Mouse (Mus musculus) thymus, postnatal 36 days (tissue): ENCODE measurements around the gene Erlin1.

Experiments
- DNase-seq, 2 experiments: peaks; one replicate each; pipeline ENCODE4 v3.0.0; 2022; ENCODE audit warnings: mixed read lengths in 2 of 2

The Erlin1 gene

GRCm38 (mm10) chr19:43995427-43995826 is 74.2 kb downstream of the Erlin1 start:
- DNase-seq, result no peak

- no peak for DNase-seq
Observed at GRCm38 (mm10) chr19:43992464-43992863, 77.1 kb downstream of the Erlin1 start.

GRCm38 (mm10) chr19:43990362-43990761 is 79.2 kb downstream of the Erlin1 start:
- no peak for DNase-seq

- DNase-seq, result no peak
Observed at GRCm38 (mm10) chr19:43986069-43986794, 83.4 kb downstream of the Erlin1 start, which contains the start of gene Cpn1. Gene Cpn1 (minus strand): TSS chr19:43986556.
